Mouse (Mus musculus) NIH3T3 (cell line): Measurements from ENCODE around the gene Plagl2.

Experiments used
- DNase-seq: peaks from one replicate; pipeline ENCODE4 v3.0.0-alpha.2; 2012; ENCODE audit warnings: low read depth

Gene Plagl2

GRCm38 (mm10) chr2:153239021-153239859, 2.0 kb downstream of the Plagl2 start:
- DNase-seq = no peak

GRCm38 (mm10) chr2:153238406-153238805, 2.8 kb downstream of the Plagl2 start:
- DNase-seq = no peak

DNA sequence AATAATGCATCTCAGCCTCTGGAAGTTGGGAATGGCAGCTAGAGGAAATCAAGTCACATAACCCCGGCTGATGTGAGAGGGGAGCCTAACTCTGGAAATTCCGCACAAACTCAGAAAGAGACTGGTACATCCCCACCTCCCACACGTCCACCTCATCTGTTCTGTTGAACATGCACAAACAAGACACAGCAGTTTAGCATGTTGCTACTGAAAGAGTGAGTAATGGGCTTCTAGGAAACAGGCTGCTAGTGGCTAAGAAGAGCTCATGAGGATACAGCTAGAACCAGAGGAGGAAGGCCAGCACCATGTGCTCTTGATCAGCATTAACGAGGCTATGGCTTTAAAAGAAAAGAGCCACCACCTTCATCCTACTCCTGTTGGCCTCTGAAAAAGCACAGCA, 3.3 kb downstream of the Plagl2 start:
- no peak for DNase-seq

DNA sequence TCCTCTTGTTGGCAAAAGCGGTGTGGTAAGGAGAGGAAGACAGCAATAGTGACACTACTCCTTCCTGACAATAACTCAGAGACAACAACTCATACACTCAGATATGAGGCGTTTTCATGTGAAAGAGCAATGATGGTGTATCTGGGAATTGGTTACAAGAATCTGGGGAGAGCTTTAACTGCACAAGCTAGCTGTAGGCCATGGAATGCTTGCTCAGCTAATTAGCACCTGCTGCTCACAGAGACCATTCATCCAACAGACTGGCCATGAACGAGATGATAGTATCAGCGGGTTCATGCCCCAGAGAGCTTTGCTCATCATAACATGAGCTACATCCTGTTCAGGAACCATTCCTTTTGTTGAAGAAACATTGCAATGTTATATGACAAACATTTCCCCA, 4.0 kb downstream of the Plagl2 start:
- DNase-seq = no peak

DNA sequence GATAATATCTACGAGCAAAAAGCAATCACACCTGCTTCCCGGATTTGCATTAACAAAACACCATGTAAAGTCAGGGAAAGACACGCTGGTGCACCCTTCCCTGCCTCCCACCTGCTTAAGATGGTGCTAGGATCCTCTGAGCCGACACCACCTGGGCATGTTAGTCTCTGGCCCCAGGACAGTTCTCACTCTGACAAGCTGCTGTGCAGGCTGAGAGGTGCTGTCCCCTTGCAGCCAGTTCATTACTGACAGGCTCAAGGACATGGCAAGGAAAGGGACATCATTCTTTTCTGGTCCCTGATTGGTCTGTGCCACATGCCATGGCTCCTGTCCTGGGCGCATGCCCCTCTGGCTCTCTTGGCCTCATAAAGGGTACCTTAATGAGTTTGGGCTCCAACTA, 12.7 kb downstream of the Plagl2 start:
- no peak for DNase-seq

DNA sequence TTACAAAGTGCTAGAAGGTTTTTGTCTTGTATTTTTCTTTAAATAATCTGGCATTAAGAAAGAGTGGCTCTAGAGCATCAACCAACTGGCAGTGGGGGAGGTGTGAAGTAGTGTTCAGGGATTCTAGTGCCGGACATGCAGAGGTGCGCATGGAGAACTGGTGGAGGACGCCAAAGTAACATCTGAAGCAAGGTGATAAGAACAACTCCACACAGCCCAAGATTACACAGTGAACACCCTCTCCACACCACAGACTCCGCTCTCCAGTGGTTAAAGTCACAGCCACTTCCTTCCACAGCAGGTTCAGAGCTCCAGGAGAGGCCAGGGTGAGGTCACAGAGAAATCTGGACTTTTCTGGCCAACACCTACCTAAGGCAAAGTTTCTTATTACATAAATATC, 13.3 kb downstream of the Plagl2 start:
- no peak for DNase-seq

- no peak for DNase-seq
Measured at GRCm38 (mm10) chr2:153225595-153225953, 15.7 kb downstream of the Plagl2 start.

DNA sequence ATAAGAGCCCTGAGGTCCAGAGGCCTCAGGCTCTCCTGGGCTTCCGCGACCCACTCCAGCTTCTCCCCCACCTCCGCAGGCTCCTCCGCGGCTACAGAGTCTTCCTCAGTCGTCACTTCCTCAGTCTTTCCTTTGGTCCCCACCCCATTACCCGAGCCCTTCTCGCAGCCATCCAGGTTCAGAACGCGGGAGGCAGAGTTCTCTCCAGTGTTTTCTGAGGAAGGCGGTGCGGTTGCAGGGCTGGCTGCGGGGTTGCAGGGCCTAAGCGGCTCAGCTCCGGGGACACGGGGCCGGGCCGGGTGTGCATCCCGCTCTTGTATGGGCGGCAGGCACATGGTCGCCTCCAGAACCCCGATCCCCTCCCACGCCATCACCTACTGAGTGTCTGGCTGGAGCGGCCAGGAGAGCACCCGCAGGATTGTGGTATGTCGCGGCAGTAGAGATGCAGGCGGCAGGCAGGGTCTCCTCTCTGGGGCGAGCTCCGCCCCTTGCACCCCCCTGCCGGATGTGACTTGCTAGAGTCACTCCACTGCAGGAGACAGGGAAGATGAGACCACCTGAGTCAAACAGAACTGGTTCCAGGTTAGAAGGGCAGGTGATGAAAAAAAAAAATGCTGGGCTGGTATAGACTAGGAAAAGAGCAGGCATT, 16.2 kb downstream of the Plagl2 start, which contains the start of gene Tspyl3:
Gene Tspyl3, minus strand, starts transcription at position 496 of the 649 bp plus-strand sequence.
- no peak for DNase-seq

- DNase-seq = no peak
Measured at GRCm38 (mm10) chr2:153222566-153222965, 18.7 kb downstream of the Plagl2 start.

GRCm38 (mm10) chr2:153222130-153222529, 19.1 kb downstream of the Plagl2 start:
- no peak for DNase-seq

DNA sequence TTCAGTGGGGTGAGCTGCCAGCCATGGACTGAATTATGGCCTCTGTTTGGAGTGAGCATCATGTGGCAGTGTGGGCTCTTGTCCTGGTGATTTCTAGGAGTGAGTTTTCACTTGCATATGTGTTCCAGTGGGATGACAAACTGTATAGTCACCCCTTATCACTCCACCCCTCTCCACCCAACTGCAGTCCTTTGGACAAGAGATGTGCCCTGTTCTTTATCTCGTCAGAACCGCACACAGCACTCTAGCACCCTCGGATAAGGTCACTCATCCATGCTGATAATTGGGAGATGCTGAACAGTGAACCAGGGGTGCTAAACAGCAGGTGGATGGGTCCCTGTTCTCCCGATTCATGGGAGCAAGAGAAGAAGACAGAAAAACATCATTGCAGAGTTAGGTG, 19.6 kb downstream of the Plagl2 start:
- no peak for DNase-seq

- no peak for DNase-seq
Measured at GRCm38 (mm10) chr2:153218516-153218915, 22.7 kb downstream of the Plagl2 start.

DNA sequence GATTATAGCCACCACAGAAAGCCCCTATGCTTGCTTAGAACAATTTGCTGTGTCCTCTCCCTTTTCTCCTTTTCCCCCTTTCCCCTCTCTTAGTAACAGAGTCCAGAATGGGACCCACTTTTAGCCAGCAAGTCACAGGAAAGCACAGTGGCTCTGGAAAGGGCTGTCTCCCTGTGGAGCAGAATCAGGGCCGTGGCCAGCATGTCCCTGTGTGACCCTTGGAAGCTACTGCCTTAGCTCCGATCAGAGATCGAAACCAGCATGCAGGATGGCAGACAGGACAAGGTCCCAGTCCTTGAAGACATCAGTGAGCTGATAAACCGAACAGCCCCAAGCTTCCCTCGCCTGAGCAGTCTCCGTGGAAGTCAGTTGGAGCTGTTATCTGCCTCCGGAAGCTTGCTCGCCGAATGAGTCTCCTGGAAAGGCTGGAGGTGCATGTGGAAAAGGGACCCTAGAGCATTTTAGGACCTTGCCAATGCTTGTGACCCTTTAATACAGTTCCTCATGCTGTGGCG, 23.3 kb downstream of the Plagl2 start:
- DNase-seq = no peak

DNA sequence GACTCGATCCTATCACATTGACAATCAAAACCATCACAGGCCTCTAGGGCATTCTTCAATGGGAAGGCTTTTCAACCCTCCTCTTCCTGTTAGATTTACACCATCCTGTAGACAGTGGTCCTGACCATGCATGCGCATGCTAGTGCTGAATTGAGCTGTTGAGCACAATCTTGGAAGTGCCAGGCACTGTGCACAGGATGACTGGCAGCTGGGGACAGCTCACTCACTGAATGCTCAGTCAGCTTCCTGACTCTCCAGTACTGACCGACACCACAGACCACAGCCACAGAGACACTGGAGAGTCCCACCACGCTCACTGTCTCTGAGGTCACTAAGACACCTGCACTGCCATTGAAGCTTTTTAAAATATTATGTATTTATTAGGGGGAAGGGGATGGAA, 25.8 kb downstream of the Plagl2 start:
- DNase-seq = no peak

- DNase-seq = no peak
Measured at GRCm38 (mm10) chr2:153214771-153215259, 26.4 kb downstream of the Plagl2 start.

- DNase-seq = no peak
Measured at GRCm38 (mm10) chr2:153213351-153213750, 27.9 kb downstream of the Plagl2 start.

- DNase-seq = no peak
Measured at GRCm38 (mm10) chr2:153211451-153211850, 29.8 kb downstream of the Plagl2 start.

DNA sequence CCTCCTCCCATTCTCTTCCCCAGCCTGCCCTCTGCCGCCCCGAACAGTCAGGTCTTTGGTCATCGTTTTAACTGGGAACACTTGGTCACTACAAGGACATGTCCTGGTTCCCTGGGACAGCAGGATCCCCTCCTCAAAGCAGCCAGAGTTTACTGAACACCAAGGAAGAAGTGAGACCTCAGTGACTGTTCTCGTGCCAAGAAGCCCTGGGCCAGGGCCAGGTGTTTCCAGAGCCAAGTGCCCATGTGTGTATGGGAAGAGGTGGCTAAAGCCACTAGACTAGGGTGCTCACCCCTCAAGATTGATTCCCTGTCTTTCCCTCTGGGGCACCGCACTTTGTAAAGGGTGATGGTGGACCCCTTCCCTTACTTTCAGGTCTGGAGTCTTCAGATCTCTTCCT, 31.9 kb downstream of the Plagl2 start:
- no peak for DNase-seq

- no peak for DNase-seq
Measured at GRCm38 (mm10) chr2:153208149-153208548, 33.1 kb downstream of the Plagl2 start.

- no peak for DNase-seq
Measured at GRCm38 (mm10) chr2:153202766-153203165, 38.5 kb downstream of the Plagl2 start.

DNA sequence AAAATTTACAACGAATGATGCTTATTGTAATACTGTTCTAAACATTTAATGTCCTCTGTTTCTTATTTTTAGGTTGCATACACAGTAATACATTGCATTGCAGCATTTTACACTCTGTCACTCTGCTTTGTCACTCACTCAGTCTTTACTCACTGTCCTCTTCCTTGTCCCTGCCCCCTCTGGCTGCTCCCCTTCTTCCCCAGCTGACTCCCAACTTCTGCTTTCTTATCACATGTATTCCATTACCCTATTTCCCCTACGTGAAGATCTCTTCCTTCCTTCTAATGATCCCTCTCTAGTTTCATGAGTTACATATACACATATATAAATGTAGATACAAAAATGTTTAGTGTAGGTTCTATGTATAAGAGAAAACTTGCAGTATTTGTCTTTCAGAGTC, 42.1 kb downstream of the Plagl2 start:
- DNase-seq = no peak

DNA sequence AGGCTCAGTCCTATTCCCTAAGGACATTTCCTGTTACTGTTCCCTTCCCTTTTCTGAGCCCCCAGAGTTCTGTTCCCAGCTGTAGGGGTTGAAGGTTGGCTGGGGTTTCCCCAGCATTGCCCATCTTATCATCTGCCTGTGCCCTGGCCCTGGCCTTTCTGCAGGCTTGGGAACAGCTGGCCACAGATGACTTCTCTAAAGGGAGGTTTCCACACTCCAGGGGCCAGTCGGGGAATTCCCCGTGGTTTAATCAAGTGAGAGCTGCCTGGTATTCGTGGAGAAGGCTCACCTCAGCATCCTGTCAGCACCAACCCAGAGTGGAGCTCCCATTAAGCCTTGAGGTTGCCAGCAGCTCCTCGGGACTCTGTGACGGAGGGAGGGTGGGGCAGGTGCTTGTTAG, 42.7 kb downstream of the Plagl2 start:
- DNase-seq = no peak

DNA sequence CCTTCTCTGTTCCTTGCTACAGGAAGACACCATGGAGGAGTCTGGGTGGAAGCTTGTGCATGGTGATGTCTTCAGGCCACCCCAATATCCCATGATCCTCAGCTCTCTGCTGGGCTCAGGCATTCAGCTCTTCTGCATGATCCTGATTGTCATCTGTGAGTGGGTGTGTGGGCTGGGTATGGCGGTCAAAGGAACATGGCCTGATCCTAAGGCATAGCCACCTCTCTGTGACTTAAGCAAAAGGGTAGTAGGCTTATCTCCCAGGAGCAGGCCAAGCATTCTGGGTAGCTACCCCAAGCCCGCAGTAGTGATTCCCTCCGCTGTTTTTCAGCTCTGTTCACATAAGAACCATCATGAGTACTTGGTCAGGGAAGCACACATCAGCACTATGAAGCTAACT, 47.0 kb downstream of the Plagl2 start:
- no peak for DNase-seq
